Mouse (Mus musculus): Measurements from ENCODE around the gene Plk3.

Plk3 gene

DNA sequence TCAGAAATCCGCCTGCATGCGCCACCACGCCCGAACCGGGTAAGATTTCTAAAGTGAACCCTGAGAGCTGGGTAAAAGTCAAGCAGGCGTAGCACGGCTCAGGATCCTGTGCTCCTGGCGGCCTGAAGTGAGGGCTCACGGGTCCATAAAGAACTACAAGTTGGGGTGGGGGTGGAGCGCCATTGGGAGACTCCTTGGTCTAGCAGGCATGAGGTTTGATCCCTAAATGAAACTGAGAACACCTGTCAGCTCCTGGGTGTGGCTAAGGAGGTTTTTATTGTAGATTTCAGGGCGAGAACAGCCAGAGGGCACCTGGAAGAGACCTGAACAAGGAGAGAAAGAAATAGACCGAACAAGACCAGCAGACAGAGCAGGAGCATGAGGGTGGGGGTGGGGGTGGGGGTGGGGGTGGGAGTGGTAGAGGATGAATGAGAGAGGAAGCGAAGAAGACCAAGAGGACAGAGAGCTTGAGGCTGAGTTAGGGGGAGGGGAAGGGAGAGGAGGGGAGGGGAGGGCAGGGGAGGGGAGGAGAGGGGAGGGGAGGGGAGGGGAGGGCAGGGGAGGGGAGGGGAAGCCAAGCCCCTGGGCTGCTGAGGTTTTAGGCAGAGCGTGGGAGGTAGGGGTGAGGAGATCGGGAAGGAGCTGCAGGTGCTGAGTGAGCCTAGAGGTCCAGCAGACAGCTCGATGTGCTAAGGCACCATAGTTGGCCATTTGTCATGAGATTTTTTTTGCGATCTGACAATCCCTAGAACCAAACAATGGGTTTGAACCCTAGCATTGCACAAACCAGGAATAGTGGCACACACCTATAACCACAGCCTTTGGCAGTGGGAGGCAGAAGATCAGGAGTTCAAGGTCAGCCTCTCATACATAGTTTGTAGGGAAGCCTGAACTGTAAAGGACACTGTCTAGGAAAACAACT, 4.8 kb upstream of the Plk3 start:
- DNase-seq (ENCODE audit: low spot score in 2 of 2): no peak

DNA sequence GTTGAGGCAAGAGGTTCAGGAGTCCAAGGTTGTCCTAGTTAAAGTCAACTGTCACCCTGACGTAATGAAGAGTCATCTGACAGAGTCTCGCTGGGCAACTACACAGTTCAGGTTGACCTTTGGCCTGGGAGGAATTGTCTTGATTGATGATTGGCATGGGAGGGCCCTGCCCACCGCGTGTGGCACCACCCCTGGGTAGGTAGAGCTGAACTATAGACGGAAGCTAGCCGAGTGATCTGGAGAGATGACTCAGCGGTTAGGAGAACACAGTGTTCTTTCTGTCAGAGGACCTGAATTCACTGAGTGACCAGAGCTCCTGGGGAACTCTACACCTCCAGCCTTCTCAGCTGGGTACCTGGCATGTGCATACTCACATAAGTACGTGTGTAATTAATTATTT, 2.3 kb upstream of the Plk3 start:
- no peak for DNase-seq (ENCODE audit: low spot score in 2 of 2)

DNA sequence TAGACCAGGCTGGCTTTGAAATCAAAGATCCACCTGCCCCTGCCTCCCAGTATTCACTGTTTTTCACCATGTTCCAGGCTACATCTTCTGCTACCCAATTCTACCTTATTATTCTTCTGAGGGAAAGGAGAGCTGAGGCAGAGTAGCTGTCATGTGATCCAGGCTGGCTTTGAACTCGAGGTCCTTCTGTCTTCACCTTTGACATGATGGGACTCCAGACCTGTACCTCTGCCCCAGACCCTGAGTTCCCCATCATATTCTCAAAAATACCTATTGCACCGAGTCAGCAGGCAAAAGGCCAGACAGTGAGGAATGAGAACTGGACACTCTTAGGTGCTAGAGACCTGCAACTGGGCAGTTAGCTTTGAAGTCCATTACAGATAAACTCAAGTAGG, 835 bp upstream of the Plk3 start:
- DNase-seq (ENCODE audit: low spot score in 2 of 2): no peak

DNA sequence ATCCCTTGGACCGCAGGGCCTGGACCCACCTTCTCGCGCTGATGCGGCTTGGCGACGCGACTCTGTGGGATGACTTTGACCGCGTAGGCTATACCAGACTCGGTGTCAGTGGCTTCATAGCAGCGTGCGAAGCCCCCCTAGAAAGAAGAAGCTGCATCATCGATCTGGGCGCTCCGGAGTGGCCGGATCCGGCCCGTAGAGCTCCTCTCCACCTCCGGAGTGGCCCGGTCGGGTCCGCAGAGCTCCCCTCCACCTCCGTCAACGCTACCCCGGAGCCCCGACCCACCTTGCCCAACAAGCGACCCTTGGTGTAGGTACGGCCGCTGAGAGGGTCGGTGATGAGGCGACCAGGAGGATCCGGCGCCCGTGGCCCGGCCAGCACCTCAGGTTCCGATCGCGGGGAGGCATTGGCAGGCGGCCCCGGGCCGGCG, 382 bp downstream of the Plk3 start:
- DNase-seq (ENCODE audit: low spot score in 2 of 2): no peak

DNA sequence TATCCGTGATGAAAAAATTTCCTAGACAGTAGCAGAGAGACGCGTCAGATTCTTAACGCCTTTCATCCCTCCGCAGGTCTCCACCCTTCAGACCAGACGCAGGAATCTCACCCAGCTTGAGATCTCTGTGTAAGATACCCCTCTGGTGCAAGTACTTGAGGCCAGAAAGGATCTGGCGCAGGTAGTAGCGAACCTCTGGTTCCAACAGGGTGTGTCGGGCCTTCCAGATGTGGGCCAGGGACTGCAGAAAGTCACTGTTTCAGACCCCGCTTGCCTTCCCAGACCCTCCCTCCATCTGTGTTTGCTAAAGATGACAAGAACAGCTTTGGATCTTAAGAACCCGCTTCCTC, 994 bp downstream of the Plk3 start:
- DNase-seq (ENCODE audit: low spot score in 2 of 2): no peak

DNA sequence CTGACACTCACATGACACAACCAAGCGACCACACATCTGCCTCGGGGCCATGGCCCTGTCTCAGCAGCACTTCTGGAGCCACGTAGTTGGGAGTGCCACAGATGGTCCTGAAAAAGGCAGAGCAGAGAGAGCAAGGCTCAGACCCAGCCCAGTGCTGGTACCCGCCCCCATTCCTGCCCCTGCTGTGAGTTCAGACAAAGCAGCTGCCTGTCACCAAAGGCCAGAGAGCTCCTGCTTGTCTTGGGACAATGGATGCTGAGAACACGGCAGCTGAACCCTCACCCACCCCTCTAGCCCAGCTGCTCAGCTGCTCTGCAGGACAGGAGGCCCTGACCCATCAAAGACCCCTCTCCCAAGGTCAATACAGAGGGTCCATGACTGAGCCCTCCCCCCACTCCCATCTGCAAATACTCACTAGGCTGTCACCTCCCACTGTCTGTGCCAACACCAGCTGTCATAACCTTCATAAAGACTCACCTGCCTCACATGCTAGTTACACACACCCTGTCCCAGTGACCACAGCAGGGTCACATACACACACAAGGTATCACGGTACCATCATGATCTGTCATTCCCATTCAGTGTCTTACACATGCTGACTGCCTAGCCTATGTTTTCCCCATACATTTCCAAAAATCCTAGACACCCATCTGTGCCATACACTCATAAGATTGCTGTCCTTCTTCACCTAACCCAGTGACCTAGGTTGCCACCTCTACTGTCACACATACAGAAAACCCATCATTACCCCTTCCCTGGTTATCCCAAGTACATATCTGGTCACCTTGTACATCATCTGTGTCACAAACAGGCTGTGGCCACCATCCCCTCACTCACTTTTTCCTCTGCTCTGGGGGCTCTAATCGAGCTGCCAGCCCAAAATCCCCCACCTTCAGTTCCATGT, 1.6 kb downstream of the Plk3 start:
- no peak for DNase-seq (ENCODE audit: low spot score in 2 of 2)

DNA sequence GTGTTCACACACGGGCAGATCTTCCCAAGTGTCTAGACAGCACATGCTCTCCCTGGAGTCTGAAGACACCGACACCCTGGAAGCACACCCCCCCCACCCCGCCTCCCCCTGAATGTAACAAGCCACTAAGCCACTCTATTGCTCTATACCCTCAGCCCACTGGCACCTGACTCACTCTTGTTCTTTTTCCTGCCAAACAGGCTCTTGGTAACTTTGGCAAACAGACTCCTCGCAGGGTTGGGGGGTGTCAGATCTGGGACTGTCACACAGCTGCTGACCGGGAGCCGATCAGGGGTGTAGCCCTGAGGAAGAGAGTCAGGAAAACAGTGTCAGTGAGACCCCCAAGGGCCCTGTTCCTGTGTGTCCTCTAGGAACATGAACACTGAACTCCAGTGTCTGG, 2.6 kb downstream of the Plk3 start:
- no peak for DNase-seq (ENCODE audit: low spot score in 2 of 2)

DNA sequence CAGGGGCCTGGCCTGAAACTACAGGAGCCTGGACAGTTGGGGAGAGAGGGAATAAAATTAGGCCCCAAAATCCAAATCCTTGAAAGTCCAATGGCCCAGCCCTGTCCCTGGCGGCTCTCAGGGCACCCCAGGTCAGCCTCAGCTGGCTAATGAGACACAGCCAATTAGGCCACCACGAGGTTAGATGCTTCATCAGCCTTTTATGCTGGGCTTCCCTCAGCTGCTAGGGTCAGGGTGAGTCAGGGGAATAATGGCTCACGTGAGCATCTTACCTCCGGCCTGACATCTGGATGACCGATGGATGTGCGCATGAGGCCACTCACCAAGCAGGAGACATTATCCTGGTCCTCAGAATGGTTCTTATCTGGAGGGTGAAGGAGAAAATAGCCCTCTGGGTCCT, 3.0 kb downstream of the Plk3 start:
- no peak for DNase-seq (ENCODE audit: low spot score in 2 of 2)

DNA sequence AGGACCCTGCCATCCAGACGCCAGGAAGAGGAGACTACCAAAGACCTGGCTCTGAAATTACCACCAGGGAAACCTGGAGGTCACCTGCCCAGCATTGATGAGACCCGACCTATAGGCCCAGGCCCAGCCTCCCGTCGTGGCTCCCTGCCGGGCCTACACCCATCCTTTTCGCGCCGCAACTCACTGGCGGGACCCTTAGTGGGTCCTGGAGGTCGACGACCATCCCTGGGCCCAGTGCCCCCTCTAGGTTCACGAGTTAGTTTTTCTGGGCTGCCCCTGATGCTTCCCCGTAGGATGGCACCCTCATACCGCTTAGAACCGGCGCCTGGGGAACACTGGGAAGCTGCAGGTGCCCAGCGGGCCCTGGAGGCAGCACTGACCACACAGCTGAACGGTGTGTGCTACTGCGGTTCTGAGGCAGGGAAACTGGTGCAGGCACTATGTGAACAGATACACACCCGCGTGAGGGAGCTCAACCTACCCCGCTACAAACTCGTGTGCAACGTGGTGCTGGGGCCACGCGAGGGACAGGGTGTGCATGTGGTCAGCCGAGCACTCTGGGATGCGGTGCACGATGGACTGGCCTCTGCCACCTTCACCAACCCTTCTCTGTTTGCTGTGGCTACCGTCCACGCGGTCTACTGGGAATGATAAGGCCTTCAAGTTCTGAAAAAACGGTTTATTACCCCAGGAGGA, 5.6 kb downstream of the Plk3 start:
- no peak for DNase-seq (ENCODE audit: low spot score in 2 of 2)

DNA sequence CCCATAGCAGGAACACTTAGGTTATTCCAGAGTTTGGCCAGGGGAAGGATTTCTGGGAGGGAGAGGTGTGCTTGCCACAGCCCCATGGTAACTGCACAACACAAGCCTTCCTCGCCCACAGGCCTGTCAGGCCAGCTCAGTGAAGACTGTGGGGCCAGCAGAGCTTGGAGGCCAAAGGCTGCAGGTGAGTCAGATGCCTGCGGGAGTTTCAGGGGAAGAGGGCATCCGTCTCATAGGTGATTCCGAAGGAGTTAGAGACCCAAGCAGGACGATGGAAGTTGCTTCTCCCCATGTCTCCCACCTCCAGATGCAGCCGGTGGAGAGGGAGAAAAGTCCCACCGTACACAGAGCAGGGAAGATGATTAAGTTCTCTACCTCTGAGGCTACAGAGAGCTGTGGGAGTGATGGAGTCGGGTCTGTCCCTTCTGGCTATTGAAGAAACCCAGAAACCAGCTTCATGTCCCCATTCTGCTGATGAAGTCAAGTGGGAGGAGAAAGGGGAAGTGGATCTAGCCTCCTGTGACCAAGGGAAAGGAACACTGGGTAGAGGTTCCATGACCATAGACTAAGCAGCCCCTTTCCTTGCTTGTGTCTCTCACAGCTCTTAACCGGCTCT, 7.0 kb downstream of the Plk3 start, which contains the start of gene Tctex1d4:
Tctex1d4 (plus strand) TSS at position 120 of the 616 bp plus-strand sequence.
- DNase-seq (ENCODE audit: low spot score in 2 of 2): no peak

DNA sequence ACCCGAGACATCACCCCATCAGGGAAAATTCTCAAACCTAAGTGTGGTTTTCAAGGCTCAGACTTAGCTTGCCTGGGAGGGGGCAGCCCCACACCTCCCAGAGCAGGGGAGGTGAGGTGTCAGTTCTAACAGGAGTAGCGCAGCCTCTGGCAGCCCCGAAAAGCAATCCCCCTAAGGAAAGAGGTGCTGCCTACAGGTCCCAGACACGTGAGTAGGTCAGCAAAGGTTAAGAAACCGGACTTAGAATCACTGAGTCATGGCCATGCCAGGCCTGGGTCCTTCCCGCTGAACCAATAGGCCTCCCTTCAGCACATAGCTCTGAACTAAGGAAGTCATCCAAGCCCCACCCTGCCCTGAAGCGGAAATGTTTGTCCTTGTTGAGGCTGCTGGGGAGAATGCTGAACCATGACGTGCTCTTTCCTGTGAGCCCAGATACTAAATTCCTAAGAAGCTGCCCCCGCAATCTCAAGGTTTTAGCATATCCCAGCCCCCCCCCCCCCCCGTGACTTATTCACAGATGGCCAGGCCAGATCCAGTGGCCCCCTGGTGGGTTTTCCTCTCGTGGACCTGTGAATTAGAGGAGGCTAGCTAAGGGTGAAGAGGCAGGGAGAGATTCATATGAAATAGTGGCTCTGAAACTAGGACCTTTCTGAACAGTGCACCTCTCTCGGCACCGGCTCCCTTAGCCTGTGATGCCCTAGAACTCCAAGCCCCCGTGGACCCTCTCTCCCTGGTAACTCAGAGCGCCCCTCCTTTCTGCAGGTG, 7.7 kb downstream of the Plk3 start:
- DNase-seq (ENCODE audit: low spot score in 2 of 2): no peak

DNA sequence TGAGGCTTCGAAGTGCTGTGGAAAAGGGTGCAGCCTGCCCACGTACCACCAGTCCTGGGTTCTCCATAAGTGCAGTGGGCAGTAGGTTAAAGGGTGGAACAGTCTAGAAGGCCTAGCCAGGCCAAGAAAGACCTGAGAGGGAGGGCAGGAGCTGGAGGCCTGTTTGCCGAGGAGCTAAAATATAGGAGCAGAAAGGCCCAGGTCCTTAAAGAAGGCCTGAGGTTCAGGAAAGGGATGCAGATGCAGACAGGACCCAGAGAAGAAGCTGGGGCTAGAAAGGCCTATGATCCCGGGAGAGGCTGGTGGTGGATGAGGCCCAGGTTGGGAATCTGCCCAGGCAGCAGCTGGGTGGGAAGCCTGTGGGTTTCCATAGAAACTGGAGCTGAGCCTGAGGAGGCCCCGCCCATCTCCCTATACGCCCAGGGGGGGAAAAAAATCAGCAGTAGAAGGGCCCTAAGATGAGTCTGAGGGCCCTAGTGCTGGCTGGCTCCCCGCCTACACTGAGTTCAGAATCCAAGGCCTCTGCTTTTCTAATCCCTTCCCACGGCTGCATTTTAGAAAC, 8.3 kb downstream of the Plk3 start, which contains the start of gene Btbd19:
Btbd19 (minus strand) TSS at position 378 of the 562 bp plus-strand sequence.
- peak; percentile 42 to 56 for DNase-seq (ENCODE audit: low spot score in 2 of 2)

DNA sequence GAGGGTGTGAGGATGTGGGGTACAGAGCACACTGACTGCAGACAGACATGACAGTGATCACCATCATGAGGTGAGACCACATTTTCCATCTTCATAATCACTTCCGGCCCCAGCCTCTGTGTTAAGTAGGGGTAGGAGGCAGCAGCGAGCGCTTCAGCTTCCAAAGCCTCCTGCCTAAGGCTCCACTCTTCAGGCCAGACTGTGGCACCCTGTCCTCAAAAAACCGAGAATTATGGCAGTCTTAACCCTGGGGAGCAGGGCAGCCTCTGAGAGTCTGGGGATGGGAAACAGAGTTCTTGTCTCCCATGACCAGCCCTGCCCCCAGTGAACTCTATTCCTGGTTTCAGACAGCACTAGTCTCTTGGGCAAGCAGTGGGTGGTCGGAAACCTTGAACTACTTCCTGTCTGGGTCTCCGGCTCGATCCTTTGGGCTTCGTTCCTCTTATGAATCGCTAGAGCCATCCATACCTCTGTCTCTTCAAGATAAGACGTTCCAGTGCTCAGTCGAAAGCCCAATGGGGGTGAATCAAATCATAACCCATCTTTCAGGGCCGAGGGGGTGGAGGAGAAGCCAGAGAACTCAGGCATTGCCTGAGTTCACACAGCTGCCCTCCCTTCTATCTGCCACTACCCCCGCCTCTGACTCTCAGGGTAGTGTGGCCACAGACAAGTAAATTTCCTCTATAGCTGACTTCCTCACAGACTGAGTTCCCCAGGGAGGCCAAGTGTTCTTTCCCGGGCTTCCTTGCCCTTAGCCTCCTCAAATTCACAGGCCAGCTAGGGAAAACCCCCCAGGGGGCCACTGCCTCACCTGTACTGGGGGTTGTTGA, 9.0 kb downstream of the Plk3 start:
- no peak for DNase-seq (ENCODE audit: low spot score in 2 of 2)

DNA sequence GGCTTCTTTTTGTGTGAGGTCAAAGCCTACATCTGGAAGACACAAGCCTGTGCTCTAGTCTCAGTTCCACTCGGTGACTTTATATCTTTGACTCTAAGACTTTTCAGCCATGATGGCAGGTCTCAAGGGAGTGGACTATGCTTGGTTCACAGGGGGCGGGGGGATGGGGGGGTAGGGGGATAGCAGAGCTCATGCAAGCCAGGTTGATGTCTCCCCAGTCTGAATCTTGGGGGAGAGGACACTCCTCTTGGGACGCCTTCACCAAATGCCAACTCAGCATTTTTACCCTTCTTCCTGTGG, 9.6 kb downstream of the Plk3 start:
- no peak for DNase-seq (ENCODE audit: low spot score in 2 of 2)

DNA sequence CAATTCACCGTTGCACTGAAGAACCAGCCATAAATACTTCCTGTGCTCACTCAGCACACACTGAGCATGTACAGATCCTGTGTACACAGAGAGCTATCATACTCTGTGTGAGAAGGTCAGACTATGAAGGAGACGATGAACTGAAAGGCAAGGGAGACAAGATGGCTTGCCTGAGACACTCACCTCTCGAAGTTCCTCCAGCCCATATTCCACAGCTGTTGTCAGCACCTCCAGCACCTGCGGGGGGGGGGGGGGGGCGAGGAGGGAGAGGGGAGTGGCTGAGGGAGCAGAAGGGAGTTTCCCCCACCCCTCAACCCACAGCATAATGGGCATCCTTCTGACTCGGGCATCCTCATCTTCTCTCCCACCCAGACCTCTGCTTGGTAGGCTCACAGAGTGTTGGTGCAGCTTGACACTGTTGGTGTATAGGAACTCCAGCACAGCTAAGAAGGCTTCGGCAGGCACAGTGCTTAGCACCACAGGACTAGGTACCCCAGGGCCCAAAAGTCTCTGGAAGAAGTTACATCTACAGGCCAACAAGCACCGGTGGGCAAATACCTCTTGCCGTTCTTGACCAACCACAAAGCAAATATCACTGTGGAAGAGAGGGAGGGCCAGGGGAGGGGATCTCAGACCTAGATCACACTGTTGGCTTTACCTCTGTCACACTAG, 10.1 kb downstream of the Plk3 start:
- no peak for DNase-seq (ENCODE audit: low spot score in 2 of 2)

DNA sequence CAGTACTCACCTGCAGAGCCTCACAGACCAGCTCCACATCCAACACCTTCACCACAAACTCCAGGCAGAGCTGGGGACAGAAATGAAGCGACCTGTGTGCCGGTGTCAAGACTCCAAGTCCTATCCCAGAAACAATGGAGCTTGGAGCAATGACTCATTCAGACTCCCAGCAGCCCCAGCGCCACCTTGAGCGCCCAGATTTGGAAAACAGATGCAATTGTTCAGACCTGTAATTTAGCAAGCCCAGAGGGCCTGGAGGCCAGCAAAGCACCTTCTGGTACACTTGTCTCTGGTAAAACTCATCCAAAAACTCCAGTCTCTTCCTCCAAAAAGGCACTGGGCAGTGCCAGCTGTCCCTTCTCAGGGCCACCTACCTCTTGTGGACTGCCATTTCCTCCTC, 11.6 kb downstream of the Plk3 start:
- DNase-seq (ENCODE audit: low spot score in 2 of 2): no peak

DNA sequence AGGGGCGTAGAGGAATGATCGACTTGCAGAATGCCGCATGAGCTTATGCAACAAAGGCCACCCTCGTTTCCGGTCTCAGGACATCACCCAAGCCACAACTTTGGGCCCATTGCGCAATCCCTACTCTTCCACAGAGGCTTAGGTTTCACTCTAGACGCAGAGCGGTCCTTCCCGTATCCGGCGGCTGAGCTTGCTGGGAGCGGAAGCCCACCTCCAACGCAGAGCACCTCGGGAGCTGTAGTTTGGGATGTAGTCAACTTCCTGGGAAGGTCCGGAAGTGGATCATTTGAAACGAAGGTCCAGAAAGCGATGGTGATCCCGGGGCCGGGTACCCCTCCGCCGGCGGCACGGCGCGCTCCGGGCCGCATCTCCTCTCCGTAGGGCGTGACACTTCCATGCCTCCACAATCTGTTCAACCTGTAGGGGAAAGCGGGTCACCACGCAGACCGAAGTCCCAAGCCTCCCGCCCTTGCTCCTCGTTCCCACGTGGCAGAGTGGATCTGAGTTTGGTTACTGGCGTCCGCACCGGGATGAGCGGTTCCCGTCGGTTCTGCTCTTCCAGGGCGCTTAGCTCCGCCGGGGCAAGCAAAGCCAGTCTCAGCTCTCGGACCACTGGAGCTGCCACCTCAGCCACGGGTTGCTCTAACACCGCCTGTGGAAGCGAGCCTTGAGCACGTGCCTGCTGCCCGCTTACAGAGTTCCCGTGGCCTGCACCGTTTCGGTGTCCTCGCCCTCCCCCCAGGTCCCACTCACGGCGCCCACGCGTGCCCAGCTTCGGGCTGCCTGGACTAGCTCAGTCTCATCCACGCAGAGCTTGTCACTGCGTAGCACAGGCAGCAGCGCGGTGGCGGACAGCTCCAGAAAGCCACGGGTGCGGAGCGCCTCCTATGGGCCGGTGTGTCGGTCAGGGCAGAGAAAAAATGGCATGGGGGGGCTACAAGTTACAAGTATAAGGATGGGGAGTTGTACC, 13.0 kb downstream of the Plk3 start:
- peak; percentile 82 to 90 for DNase-seq (ENCODE audit: low spot score in 2 of 2)

DNA sequence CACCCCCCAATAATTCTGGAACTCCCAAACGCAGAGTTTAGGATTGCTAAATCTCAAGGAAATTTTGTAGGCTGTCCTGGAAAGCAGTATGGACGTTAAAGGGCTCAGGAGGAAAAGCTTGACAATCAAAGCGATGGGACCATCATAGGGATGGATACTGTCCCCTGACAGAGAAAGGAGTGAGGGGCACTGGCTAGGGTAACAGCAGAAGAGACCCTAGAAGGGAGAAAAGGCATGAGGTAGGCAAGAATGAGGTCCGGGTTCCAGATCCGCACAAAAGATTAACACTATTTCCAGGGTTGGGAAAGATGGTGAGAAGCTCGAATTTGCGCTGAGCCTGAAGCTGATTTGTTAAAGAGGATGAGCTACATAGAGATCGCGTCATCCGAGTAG, 13.7 kb downstream of the Plk3 start:
- no peak for DNase-seq (ENCODE audit: low spot score in 2 of 2)
